Mouse (Mus musculus): ENCODE results near the gene Pde6d. TPM values are rescaled to one million over a fixed set of nuclear protein-coding genes. Genes with fewer than 3 reads are reported as not detected.

The Pde6d gene
- total and polyA plus RNA-seq, 2 experiments from 2014 or later = 19.8 to 50.5 TPM

DNA sequence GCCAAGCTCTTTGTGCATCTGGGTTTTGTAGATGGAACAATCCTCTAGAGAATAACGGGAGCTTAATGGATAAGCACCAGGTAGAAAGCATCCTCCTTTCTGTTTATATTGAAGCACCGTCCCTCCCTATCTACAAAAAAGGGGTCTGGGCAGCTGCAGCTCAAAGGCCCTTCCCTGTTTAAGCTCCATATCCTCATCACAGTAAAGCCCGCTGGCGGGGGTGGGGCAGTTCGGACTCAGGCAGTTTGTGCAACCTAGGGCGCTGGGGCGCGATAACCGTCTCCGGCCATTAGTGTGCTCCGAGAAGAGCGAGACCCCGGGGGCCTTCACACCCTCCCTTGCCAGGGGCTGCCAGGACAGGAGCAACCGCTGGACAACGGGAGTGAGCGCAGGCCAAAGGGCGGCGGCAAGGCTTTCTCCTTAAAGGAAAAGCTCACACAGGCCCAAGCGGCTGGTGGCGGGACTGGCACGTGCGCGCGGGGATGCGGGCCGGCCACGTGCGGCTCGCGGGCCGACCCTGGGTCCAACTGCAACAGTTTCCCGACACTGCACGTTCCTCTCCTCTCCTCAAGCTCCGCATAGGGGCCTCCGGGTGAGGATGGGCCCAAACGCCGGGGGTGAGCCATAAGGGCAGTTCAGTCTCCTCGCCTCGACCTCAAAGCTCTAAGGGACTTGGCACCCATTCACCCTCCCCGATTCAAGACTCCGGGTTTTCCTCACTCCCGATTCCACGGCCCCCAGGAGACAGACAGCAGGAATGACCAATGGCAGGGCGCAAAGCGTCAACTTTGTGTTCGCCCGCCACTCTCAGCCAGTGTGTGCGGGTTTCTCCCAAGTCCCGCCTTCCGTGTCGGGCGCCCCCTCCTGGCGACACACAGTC lies 57.6 kb downstream of the Pde6d start:
- H3K4me1 ChIP-seq (ENCODE audit: control insufficient read depth, insufficient read depth) = 0 out of 2 replicates have a peak, but pooled peaks cover 10% of the 10 kb centered on the region
- ATAC-seq (ENCODE audit: insufficient read depth, low read depth) (peak; percentile 62), DNase-seq (ENCODE audit: low spot score) (peak; percentile 99)
- peak overlapping the region; percentile 90 for H3K4me3 ChIP-seq (ENCODE audit: low read depth, low read length)
- no peaks in the 10 kb centered on the region for H3K9me3 ChIP-seq (replicated peaks; ENCODE audit: control insufficient read depth, low read length)
- peak overlapping the region; percentile 61 for H3K4me2 ChIP-seq (ENCODE audit: low read depth, low read length)
- H3K36me3 ChIP-seq (replicated peaks; ENCODE audit: control insufficient read depth, insufficient read depth, low read length) = peaks cover 12% of the 10 kb centered on the region
- H3K27ac ChIP-seq (ENCODE audit: low read depth) = peak overlapping the region; percentile 98
- no peaks in the 10 kb centered on the region for H3K27me3 ChIP-seq (ENCODE audit: control insufficient read depth, insufficient read depth, low read length)
- 5% methylated on average over 53 of the region's 53 CpGs for WGBS
- peak overlapping the region; percentile 65 for H3K9ac ChIP-seq (replicated peaks; ENCODE audit: low read depth, low read length)
- TF ChIP-seq CTCF (IDR thresholded peaks at IDR 0.05; ENCODE audit: low read depth) (peak; percentile 91), EP300 (IDR thresholded peaks at IDR 0.05; ENCODE audit: low read depth) (no peak)

DNA sequence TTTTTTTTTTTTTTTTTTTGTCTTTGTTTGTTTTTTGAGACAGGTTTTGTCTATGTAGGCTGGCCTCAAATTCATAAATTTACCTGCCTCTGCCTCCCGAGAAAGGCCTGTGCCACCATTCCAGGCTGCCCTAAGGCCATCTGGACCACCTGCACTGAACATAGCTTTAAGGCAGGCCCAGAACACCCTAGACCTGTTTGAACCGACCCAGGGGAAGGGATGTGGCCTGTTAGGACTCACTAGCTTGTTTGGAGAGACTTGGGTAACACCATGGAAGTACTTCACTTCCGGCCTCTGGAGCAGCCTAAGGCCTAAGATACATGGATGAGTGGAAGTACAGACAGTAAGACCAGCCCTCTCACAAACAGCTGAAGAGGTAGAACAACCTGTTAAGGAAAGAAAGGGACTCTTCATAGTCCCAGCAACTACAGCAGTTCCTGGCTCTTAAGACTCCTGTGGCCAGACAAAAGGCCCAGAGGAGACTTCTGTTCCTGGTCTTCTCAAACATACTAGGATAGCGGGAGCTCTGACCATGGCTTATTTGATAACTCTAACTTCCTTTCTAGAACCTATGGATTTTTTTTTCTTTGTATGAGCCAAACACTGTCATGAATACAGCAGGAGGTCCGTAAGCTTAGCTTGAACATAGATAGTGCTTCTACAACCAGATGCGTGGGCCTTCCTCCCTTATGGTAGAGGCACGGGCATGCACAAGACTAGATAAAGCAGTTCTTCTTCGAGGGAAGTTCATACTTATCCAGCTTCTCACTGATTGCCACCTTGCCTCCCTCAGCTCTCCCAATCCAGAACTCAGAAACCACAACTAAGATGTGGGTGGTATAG lies 58.4 kb downstream of the Pde6d start:
- H3K4me2 ChIP-seq (ENCODE audit: low read depth, low read length) = peak overlapping the region; percentile 52; the same call in 1 of the 2 replicates
- no peaks in the 10 kb centered on the region for H3K9me3 ChIP-seq (replicated peaks; ENCODE audit: control insufficient read depth, low read length)
- H3K27me3 ChIP-seq (ENCODE audit: control insufficient read depth, insufficient read depth, low read length) = no peaks in the 10 kb centered on the region
- DNase-seq (ENCODE audit: low spot score) (no peak), ATAC-seq (ENCODE audit: insufficient read depth, low read depth) (no peak)
- H3K4me3 ChIP-seq (ENCODE audit: low read depth, low read length) = no peak overlapping the region
- 0 out of 2 replicates have a peak overlapping the region, but pooled peaks have one; percentile 98 for H3K27ac ChIP-seq (ENCODE audit: low read depth)
- 82% methylated on average over 8 of the region's 8 CpGs for WGBS
- TF ChIP-seq EP300 (IDR thresholded peaks at IDR 0.05; ENCODE audit: low read depth) (no peak), CTCF (IDR thresholded peaks at IDR 0.05; ENCODE audit: low read depth) (no peak)
- no peak overlapping the region for H3K9ac ChIP-seq (replicated peaks; ENCODE audit: low read depth, low read length)
- H3K4me1 ChIP-seq (ENCODE audit: control insufficient read depth, insufficient read depth) = 0 out of 2 replicates have a peak, but pooled peaks cover 4% of the 10 kb centered on the region
- peaks cover 4% of the 10 kb centered on the region; the same call in 1 of the 2 replicates for H3K36me3 ChIP-seq (replicated peaks; ENCODE audit: control insufficient read depth, insufficient read depth, low read length)

DNA sequence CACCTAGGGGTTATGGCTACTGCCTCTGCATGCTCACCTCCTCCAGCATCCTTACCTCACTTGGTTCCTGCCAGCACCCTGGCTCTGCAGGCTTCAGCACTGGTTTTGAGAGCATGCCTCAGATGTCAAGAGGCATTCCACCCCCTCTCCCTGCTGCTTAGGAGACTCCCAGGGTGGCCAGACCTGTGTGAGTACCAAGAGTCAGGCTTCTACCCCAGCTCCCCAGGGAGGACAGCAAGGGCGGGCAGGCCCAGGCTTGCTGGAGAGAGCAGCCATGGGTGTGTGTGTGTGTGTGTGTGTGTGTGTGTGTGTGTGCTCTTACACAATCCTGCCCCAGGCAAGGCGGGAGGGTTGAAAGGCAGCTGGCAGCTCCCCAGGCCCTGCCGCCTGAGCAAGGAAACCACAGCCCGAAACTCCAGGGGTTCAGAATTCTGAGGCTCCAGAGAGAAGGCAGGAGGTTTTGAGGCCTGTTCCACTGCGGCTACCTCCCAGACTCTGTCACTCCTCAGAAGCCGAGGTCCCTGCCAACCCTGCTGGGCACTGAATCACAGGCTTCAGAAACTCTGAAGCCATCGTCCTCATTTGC lies 60.0 kb downstream of the Pde6d start:
- Histone ChIP-seq H3K4me3 (ENCODE audit: low read depth, low read length) (no peak overlapping the region), H3K4me2 (ENCODE audit: low read depth, low read length) (no peak overlapping the region), H3K9ac (replicated peaks; ENCODE audit: low read depth, low read length) (no peak overlapping the region), H3K9me3 (replicated peaks; ENCODE audit: control insufficient read depth, low read length) (no peaks in the 10 kb centered on the region), H3K27me3 (ENCODE audit: control insufficient read depth, insufficient read depth, low read length) (no peaks in the 10 kb centered on the region), H3K4me1 (ENCODE audit: control insufficient read depth, insufficient read depth) (no peaks in the 10 kb centered on the region), H3K36me3 (replicated peaks; ENCODE audit: control insufficient read depth, insufficient read depth, low read length) (no peaks in the 10 kb centered on the region), H3K27ac (ENCODE audit: low read depth) (peak overlapping the region; percentile 65)
- ATAC-seq (ENCODE audit: insufficient read depth, low read depth) = no peak
- WGBS = 36% methylated on average over 7 of the region's 7 CpGs
- TF ChIP-seq CTCF (IDR thresholded peaks at IDR 0.05; ENCODE audit: low read depth) (no peak), EP300 (IDR thresholded peaks at IDR 0.05; ENCODE audit: low read depth) (no peak)
- DNase-seq (ENCODE audit: low spot score) = peak; percentile 7

DNA sequence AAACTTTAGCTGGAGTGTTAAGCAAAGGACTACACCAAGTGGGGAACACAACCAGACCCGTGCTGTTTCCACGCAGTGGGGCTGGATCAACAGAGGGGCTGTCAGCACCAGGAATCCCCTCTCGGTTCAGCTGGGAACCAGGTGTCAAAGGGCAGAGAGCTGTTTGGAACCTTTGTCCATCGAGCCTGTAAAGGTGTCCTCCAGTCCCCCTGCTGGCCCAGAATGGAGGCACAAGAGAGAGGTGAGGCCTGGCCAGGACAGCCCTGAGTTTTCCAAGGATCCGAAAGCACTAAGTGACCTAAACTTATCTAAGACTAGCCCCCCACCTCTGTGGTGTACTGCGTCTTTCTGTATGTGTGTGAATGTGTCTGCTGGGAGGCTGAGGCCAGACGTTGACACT lies 62.1 kb downstream of the Pde6d start:
- no peak overlapping the region for H3K4me2 ChIP-seq (ENCODE audit: low read depth, low read length)
- no peaks in the 10 kb centered on the region for H3K9me3 ChIP-seq (replicated peaks; ENCODE audit: control insufficient read depth, low read length)
- TF ChIP-seq EP300 (IDR thresholded peaks at IDR 0.05; ENCODE audit: low read depth) = no peak
- peak; percentile 59 for TF ChIP-seq CTCF (IDR thresholded peaks at IDR 0.05; ENCODE audit: low read depth)
- no peaks in the 10 kb centered on the region for H3K4me1 ChIP-seq (ENCODE audit: control insufficient read depth, insufficient read depth)
- H3K27ac ChIP-seq (ENCODE audit: low read depth) = no peak overlapping the region
- ATAC-seq (ENCODE audit: insufficient read depth, low read depth) (no peak), DNase-seq (ENCODE audit: low spot score) (no peak)
- H3K4me3 ChIP-seq (ENCODE audit: low read depth, low read length) = no peak overlapping the region
- 39% methylated on average over 7 of the region's 7 CpGs for WGBS
- no peaks in the 10 kb centered on the region for H3K27me3 ChIP-seq (ENCODE audit: control insufficient read depth, insufficient read depth, low read length)
- H3K36me3 ChIP-seq (replicated peaks; ENCODE audit: control insufficient read depth, insufficient read depth, low read length) = no peaks in the 10 kb centered on the region
- no peak overlapping the region for H3K9ac ChIP-seq (replicated peaks; ENCODE audit: low read depth, low read length)

DNA sequence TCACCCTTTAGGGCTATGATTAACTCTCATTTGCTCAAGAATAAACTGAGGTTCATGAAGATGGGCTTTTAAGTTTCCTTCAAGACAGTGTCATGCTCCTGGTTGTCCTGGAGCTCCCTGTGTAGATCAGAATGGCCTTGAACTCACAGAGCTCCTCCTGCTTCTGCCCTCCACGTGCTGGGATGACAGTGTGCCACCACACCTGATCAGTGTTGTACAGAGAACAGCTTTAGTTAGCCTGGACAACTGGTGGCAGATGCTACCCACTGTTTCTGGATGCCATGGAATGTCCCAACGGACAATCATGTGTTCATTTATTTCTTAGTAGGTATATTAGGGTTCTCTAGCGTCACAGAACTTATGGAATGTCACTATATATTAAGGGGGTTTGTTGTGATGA lies 65.4 kb downstream of the Pde6d start:
- DNase-seq (ENCODE audit: low spot score) (no peak), ATAC-seq (ENCODE audit: insufficient read depth, low read depth) (no peak)
- WGBS = 64% methylated on average over 3 of the region's 3 CpGs
- Histone ChIP-seq H3K9me3 (replicated peaks; ENCODE audit: control insufficient read depth, low read length) (no peaks in the 10 kb centered on the region), H3K9ac (replicated peaks; ENCODE audit: low read depth, low read length) (no peak overlapping the region), H3K4me2 (ENCODE audit: low read depth, low read length) (no peak overlapping the region), H3K27me3 (ENCODE audit: control insufficient read depth, insufficient read depth, low read length) (no peaks in the 10 kb centered on the region), H3K27ac (ENCODE audit: low read depth) (no peak overlapping the region), H3K36me3 (replicated peaks; ENCODE audit: control insufficient read depth, insufficient read depth, low read length) (no peaks in the 10 kb centered on the region), H3K4me1 (ENCODE audit: control insufficient read depth, insufficient read depth) (no peaks in the 10 kb centered on the region), H3K4me3 (ENCODE audit: low read depth, low read length) (no peak overlapping the region)
- TF ChIP-seq CTCF (IDR thresholded peaks at IDR 0.05; ENCODE audit: low read depth) = no peak
- TF ChIP-seq EP300 (IDR thresholded peaks at IDR 0.05; ENCODE audit: low read depth) = no peak
